Mouse (Mus musculus) midbrain, embryonic 12.5 days (tissue): ENCODE measurements at regions not wholly inside any gene's neighbourhood (a gene's known extent, or its start where the extent isn't known, plus 50 kb on each side); places are given as distances from the start of the nearest gene placed in this dataset.

Experiments used
- ATAC-seq: fragments of 200-750 bp; cut with Nextera tagmentation; 2 replicates; pipeline ENCODE4 v1.8.0; 2017; ENCODE audit warnings: low read depth, moderate TSS enrichment, moderate library complexity; ENCODE audit not compliant: low FRiP score
- H3K27ac ChIP-seq: fragments of 300-500 bp; sonication (generic); replicated peaks from 2 replicates; pipeline ENCODE4 v1.5.1; 2016; ENCODE audit warnings: mild to moderate bottlenecking
- H3K27me3 ChIP-seq: fragments of 300-500 bp; sonication (generic); 2 replicates; pipeline ENCODE4 v1.6.1; 2016; ENCODE audit warnings: mild to moderate bottlenecking
- H3K36me3 ChIP-seq: fragments of 300-500 bp; sonication (generic); 2 replicates; pipeline ENCODE4 v1.6.1; 2016
- H3K4me1 ChIP-seq: fragments of 300-500 bp; sonication (generic); 2 replicates; pipeline ENCODE4 v1.6.1; 2016
- H3K4me2 ChIP-seq: fragments of 300-500 bp; sonication (generic); replicated peaks from 2 replicates; pipeline ENCODE4 v1.6.1; 2016; ENCODE audit warnings: mild to moderate bottlenecking, moderate library complexity
- H3K4me3 ChIP-seq: fragments of 300-500 bp; sonication (generic); 2 replicates; pipeline ENCODE4 v1.5.1; 2016; ENCODE audit warnings: mild to moderate bottlenecking
- H3K9ac ChIP-seq: fragments of 300-500 bp; sonication (generic); replicated peaks from 2 replicates; pipeline ENCODE4 v1.6.1; 2016; ENCODE audit warnings: mild to moderate bottlenecking, moderate library complexity
- H3K9me3 ChIP-seq: fragments of 300-500 bp; sonication (generic); 2 replicates; pipeline ENCODE4 v1.6.1; 2016; ENCODE audit warnings: mild to moderate bottlenecking
- WGBS: fragments of 180-500 bp; shearing (Covaris S2); methylation state at CpG from one replicate; pipeline ENCODE4 v1.1.7; 2016; 5-methylcytosine and 5-hydroxymethylcytosine counted together

GRCm38 (mm10) chr12:20232746-20233453, 278.6 kb downstream of the Gm21863 start:
- H3K9ac ChIP-seq: no peak overlapping the region
- H3K4me2 ChIP-seq: no peak overlapping the region
- H3K4me1 ChIP-seq: no peaks in the 10 kb centered on the region
- WGBS: 67% methylated on average over 32 of the region's 32 CpGs
- no peaks in the 10 kb centered on the region for H3K36me3 ChIP-seq
- H3K4me3 ChIP-seq: no peak overlapping the region
- H3K27me3 ChIP-seq: peaks cover 20% of the 10 kb centered on the region
- peak; percentile 59 for ATAC-seq
- H3K9me3 ChIP-seq: peaks cover 64% of the 10 kb centered on the region
- H3K27ac ChIP-seq: no peak overlapping the region

GRCm38 (mm10) chr12:20233454-20233831, 279.1 kb downstream of the Gm21863 start:
- H3K4me3 ChIP-seq: no peak overlapping the region
- no peak overlapping the region for H3K4me2 ChIP-seq
- H3K4me1 ChIP-seq: no peaks in the 10 kb centered on the region
- WGBS: 67% methylated on average over 17 of the region's 17 CpGs
- H3K9ac ChIP-seq: no peak overlapping the region
- ATAC-seq: peak; percentile 45
- no peaks in the 10 kb centered on the region for H3K36me3 ChIP-seq
- no peak overlapping the region for H3K27ac ChIP-seq
- H3K27me3 ChIP-seq: peaks cover 20% of the 10 kb centered on the region
- peaks cover 58% of the 10 kb centered on the region for H3K9me3 ChIP-seq

- no peak overlapping the region for H3K9ac ChIP-seq
- H3K27ac ChIP-seq: no peak overlapping the region
- ATAC-seq: peak; percentile 36
- WGBS: 74% methylated on average over 25 of the region's 25 CpGs
- H3K4me2 ChIP-seq: no peak overlapping the region
- no peaks in the 10 kb centered on the region for H3K36me3 ChIP-seq
- no peak overlapping the region for H3K4me3 ChIP-seq
- H3K4me1 ChIP-seq: no peaks in the 10 kb centered on the region
- H3K9me3 ChIP-seq: peaks cover 54% of the 10 kb centered on the region
- H3K27me3 ChIP-seq: peaks cover 20% of the 10 kb centered on the region
Observed at GRCm38 (mm10) chr12:20233871-20234307, 279.6 kb downstream of the Gm21863 start.
